Mouse (Mus musculus) liver, embryonic 13.5 days (tissue): ENCODE results near the gene Ddt. TPM values are rescaled to one million over a fixed set of nuclear protein-coding genes. Genes with fewer than 3 reads are reported as not detected.
A peak's percentile ranks its signal among the peaks of the same experiment; 100 is the strongest.

ENCODE experiments used
- ATAC-seq: fragments of 200-750 bp; cut with Nextera tagmentation; 2 replicates; pipeline ENCODE4 v1.8.0; 2017; ENCODE audit warnings: low read depth, mild to moderate bottlenecking, moderate number of reproducible peaks, moderate library complexity
- DNase-seq: peaks from one replicate; pipeline ENCODE4 v3.0.0; 2022
- H3K27ac ChIP-seq: fragments of 300-500 bp; sonication (generic); 2 replicates; pipeline ENCODE4 v1.5.1; 2015; ENCODE audit warnings: moderate library complexity, mild to moderate bottlenecking, inconsistent platforms
- H3K27me3 ChIP-seq: fragments of 300-500 bp; sonication (generic); 2 replicates; pipeline ENCODE4 v1.6.1; 2015; ENCODE audit warnings: mild to moderate bottlenecking, inconsistent platforms
- H3K36me3 ChIP-seq: fragments of 300-500 bp; sonication (generic); 2 replicates; pipeline ENCODE4 v1.6.1; 2015; ENCODE audit warnings: mild to moderate bottlenecking, inconsistent platforms
- H3K4me1 ChIP-seq: fragments of 300-500 bp; sonication (generic); replicated peaks from 2 replicates; pipeline ENCODE4 v1.6.1; 2015; ENCODE audit warnings: inconsistent platforms
- H3K4me2 ChIP-seq: fragments of 300-500 bp; sonication (generic); 2 replicates; pipeline ENCODE4 v1.6.1; 2015; ENCODE audit warnings: inconsistent platforms, mild to moderate bottlenecking, moderate library complexity
- H3K4me3 ChIP-seq: fragments of 300-500 bp; sonication (generic); replicated peaks from 2 replicates; pipeline ENCODE4 v1.5.1; 2015; ENCODE audit warnings: mild to moderate bottlenecking, inconsistent platforms
- H3K9ac ChIP-seq: fragments of 300-500 bp; sonication (generic); 2 replicates; pipeline ENCODE4 v1.6.1; 2015; ENCODE audit warnings: mild to moderate bottlenecking, inconsistent platforms
- H3K9me3 ChIP-seq: fragments of 300-500 bp; sonication (generic); replicated peaks from 2 replicates; pipeline ENCODE4 v1.6.1; 2016; ENCODE audit warnings: inconsistent platforms
- WGBS: fragments of 180-500 bp; shearing (Covaris S2); methylation state at CpG from one replicate; pipeline ENCODE4 v1.1.7; 2015; ENCODE audit not compliant: insufficient replicate concordance; 5-methylcytosine and 5-hydroxymethylcytosine counted together
- polyA plus RNA-seq: library from polyadenylated mRNA; unstranded; fragments of >200 nt; fragmentation: Nextera tagmentation; extraction: Ambion mirVana; gene quantifications from 2 replicates; pipeline ENCODE4 v1.2.1, GENCODE M21; 2015

Gene Ddt
- 180 and 186 TPM in 2 replicates for polyA plus RNA-seq

GRCm38 (mm10) chr10:75772795-75773664, at the start of gene Ddt:
Gene Ddt (minus strand): TSS chr10:75773414.
- Histone ChIP-seq H3K9ac (peak within 1 kb of the TSS; percentile 76), H3K4me2 (peak within 1 kb of the TSS; percentile 93), H3K27ac (peak within 1 kb of the TSS; percentile 59), H3K4me1 (peaks cover 25% of the 10 kb centered on the region), H3K36me3 (no peaks in the 10 kb centered on the region), H3K9me3 (no peaks in the 10 kb centered on the region), H3K27me3 (peaks cover 14% of the 10 kb centered on the region), H3K4me3 (peak within 1 kb of the TSS; percentile 71)
- WGBS: 1% methylated on average over 46 of the region's 47 CpGs
- DNase-seq (peak; percentile 80), ATAC-seq (peak; percentile 90)

- DNase-seq (no peak), ATAC-seq (no peak)
- 85% methylated on average over 2 of the region's 2 CpGs for WGBS
- Histone ChIP-seq H3K4me1 (no peaks in the 10 kb centered on the region), H3K27ac (no peak within 1 kb of the TSS), H3K4me3 (no peak within 1 kb of the TSS), H3K4me2 (no peak within 1 kb of the TSS), H3K27me3 (no peaks in the 10 kb centered on the region; the same call in 1 of the 2 replicates), H3K9ac (no peak within 1 kb of the TSS), H3K9me3 (no peaks in the 10 kb centered on the region), H3K36me3 (no peaks in the 10 kb centered on the region)
Observed at GRCm38 (mm10) chr10:75822443-75822842, 49.2 kb upstream of the Ddt start, which contains the start of gene Gstt4. Gene Gstt4 (minus strand): TSS chr10:75822543.

- Histone ChIP-seq H3K27me3 (no peaks in the 10 kb centered on the region; the same call in 1 of the 2 replicates), H3K4me3 (no peak overlapping the region), H3K27ac (no peak overlapping the region), H3K36me3 (no peaks in the 10 kb centered on the region), H3K9ac (no peak overlapping the region), H3K4me2 (no peak overlapping the region), H3K9me3 (no peaks in the 10 kb centered on the region), H3K4me1 (no peaks in the 10 kb centered on the region)
- 65% methylated on average over 5 of the region's 5 CpGs for WGBS
- DNase-seq (no peak), ATAC-seq (no peak)
Observed at GRCm38 (mm10) chr10:75819882-75820281, 46.7 kb upstream of the Ddt start.

- no peaks in the 10 kb centered on the region; the same call in 1 of the 2 replicates for H3K27me3 ChIP-seq
- 49% methylated on average over 10 of the region's 10 CpGs for WGBS
- no peak overlapping the region for H3K9ac ChIP-seq
- no peak for DNase-seq
- no peaks in the 10 kb centered on the region for H3K4me1 ChIP-seq
- H3K27ac ChIP-seq: no peak overlapping the region
- H3K36me3 ChIP-seq: no peaks in the 10 kb centered on the region
- no peaks in the 10 kb centered on the region for H3K9me3 ChIP-seq
- no peak for ATAC-seq
- H3K4me2 ChIP-seq: no peak overlapping the region
- H3K4me3 ChIP-seq: no peak overlapping the region
Observed at GRCm38 (mm10) chr10:75818641-75819040, 45.4 kb upstream of the Ddt start.

- Histone ChIP-seq H3K27me3 (peaks cover 15% of the 10 kb centered on the region), H3K9me3 (no peaks in the 10 kb centered on the region), H3K36me3 (no peaks in the 10 kb centered on the region), H3K4me3 (no peak overlapping the region), H3K4me2 (no peak overlapping the region), H3K4me1 (0 out of 2 replicates have a peak, but pooled peaks cover 6% of the 10 kb centered on the region), H3K27ac (no peak overlapping the region), H3K9ac (no peak overlapping the region)
- DNase-seq (no peak), ATAC-seq (no peak)
- 43% methylated on average over 2 of the region's 2 CpGs for WGBS
Observed at GRCm38 (mm10) chr10:75804217-75804616, 31.0 kb upstream of the Ddt start.

- DNase-seq (peak; percentile 57), ATAC-seq (peak; percentile 73)
- H3K9me3 ChIP-seq: no peaks in the 10 kb centered on the region
- H3K27me3 ChIP-seq: peaks cover 22% of the 10 kb centered on the region
- peak within 1 kb of the TSS; percentile 51; the same call in 1 of the 2 replicates for H3K27ac ChIP-seq
- H3K4me1 ChIP-seq: peaks cover 29% of the 10 kb centered on the region
- H3K9ac ChIP-seq: peak within 1 kb of the TSS; percentile 71
- WGBS: 2% methylated on average over 18 of the region's 18 CpGs
- peak within 1 kb of the TSS; percentile 85 for H3K4me2 ChIP-seq
- H3K4me3 ChIP-seq: peak within 1 kb of the TSS; percentile 65
- no peaks in the 10 kb centered on the region for H3K36me3 ChIP-seq
Observed at GRCm38 (mm10) chr10:75798176-75798696, 25.0 kb upstream of the Ddt start, which contains the start of gene Gstt1. Gene Gstt1 (minus strand): TSS chr10:75798584.

DNA sequence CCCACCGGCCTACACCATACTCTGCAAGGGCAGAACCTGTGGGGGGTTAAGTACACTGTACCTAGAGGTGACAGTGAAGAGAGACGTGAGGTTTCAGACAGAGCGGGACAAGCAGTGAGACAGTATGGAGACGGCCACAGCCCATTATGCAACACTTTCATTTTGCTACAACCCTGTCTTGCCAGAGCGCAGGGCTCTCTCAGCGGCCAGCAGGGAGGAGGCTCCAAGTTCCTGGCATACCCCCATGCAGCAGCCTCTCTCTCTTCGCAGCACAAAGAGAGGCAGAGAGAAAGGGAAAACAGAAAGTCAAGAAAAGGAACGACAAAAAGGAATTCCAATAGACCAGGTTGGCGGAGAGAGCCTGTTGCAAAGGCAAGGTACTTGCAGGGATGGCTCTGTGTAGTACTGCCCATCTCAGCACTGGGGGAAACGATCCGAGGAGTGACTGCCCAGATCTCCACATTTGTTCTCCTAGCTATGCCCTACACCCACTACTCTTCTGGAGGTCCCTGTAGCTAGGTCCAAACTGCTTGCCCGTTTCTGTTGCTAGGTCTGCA, 24.5 kb upstream of the Ddt start:
- WGBS: 1% methylated on average over 12 of the region's 12 CpGs
- H3K27me3 ChIP-seq: peaks cover 22% of the 10 kb centered on the region
- peak overlapping the region; percentile 85 for H3K4me2 ChIP-seq
- no peaks in the 10 kb centered on the region for H3K36me3 ChIP-seq
- H3K9ac ChIP-seq: peak overlapping the region; percentile 71
- H3K4me3 ChIP-seq: peak overlapping the region; percentile 65
- H3K4me1 ChIP-seq: peaks cover 29% of the 10 kb centered on the region
- DNase-seq (no peak), ATAC-seq (peak; percentile 42)
- peak overlapping the region; percentile 51; the same call in 1 of the 2 replicates for H3K27ac ChIP-seq
- no peaks in the 10 kb centered on the region for H3K9me3 ChIP-seq

DNA sequence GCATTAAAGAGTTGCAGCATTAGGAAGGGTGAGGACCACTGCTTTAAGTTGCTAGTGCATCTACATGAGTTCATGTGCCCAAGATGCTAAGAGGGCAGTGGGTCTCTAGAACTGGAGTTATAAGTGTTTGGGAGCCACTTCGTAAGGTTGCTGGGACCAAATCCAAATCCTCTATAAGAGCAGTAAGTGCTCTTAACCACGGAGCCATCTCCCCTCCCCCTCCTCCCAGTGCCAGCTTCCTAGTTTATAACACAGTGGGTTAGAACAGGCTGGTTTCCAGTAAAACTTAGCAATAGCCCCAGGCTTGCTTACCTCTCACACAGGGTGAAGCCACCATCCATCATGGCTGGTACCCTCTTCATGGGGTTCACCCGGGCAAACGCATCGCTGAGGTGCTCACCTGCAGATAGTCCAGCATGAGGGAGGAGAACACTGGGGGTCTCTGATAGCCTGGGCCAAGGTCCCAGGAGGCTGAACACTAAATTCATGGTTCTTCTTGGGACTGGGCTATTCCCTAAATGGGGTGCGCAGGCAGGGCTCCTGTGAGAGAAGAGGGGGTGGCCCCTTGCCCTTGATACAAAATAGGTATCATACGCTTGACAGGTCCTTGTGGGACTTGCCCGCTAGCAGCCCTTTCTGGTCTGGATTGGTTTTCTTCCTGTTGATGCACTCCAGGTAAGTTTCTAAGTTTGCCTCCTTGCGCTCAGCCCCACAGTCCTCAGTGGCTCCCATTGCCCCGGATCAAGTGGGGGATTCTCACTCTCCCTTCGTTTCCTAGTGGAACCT, 23.7 kb upstream of the Ddt start:
- H3K4me1 ChIP-seq: peaks cover 29% of the 10 kb centered on the region
- no peak overlapping the region for H3K27ac ChIP-seq
- H3K9me3 ChIP-seq: no peaks in the 10 kb centered on the region
- H3K4me3 ChIP-seq: peak overlapping the region; percentile 65
- 38% methylated on average over 11 of the region's 11 CpGs for WGBS
- H3K27me3 ChIP-seq: peaks cover 22% of the 10 kb centered on the region
- H3K4me2 ChIP-seq: peak overlapping the region; percentile 85
- no peak for ATAC-seq
- DNase-seq: no peak
- H3K36me3 ChIP-seq: no peaks in the 10 kb centered on the region
- peak overlapping the region; percentile 71 for H3K9ac ChIP-seq

GRCm38 (mm10) chr10:75794880-75795279, 21.7 kb upstream of the Ddt start:
- ATAC-seq: no peak
- Histone ChIP-seq H3K9ac (no peak overlapping the region), H3K27ac (no peak overlapping the region; the same call in 1 of the 2 replicates), H3K27me3 (peaks cover 10% of the 10 kb centered on the region; the same call in 1 of the 2 replicates), H3K4me1 (peaks cover 33% of the 10 kb centered on the region), H3K4me3 (no peak overlapping the region), H3K36me3 (no peaks in the 10 kb centered on the region), H3K9me3 (no peaks in the 10 kb centered on the region), H3K4me2 (peak overlapping the region; percentile 28)
- 25% methylated on average over 3 of the region's 3 CpGs for WGBS
- no peak for DNase-seq

DNA sequence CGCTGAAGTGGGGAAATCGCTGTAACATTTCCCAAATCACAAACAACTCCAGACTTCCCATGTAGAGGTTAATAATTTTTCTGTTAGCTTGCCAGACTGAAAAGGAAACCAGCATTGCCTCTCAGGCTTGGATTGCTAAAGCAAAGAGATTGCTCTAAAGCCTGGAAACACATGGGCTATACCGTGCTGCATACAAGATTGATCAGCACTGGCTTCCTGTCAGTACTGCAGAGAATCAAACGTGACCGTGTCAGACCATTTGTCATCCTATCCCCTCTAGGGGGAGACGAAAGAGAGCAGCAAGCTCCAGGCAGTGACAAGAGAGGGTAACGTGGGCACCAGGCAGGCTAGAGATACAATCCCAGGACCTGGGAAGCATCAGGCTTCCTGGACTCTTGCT, 17.6 kb upstream of the Ddt start:
- no peak for DNase-seq
- H3K4me2 ChIP-seq: no peak overlapping the region
- no peak overlapping the region for H3K4me3 ChIP-seq
- H3K27ac ChIP-seq: peak overlapping the region; percentile 72; the same call in 1 of the 2 replicates
- H3K27me3 ChIP-seq: no peaks in the 10 kb centered on the region
- no peak for ATAC-seq
- 19% methylated on average over 7 of the region's 7 CpGs for WGBS
- peaks cover 8% of the 10 kb centered on the region; the same call in 1 of the 2 replicates for H3K4me1 ChIP-seq
- H3K9me3 ChIP-seq: no peaks in the 10 kb centered on the region
- no peak overlapping the region for H3K9ac ChIP-seq
- H3K36me3 ChIP-seq: no peaks in the 10 kb centered on the region
